Mouse (Mus musculus): ENCODE measurements at regions not wholly inside any gene's neighbourhood (a gene's known extent, or its start where the extent isn't known, plus 50 kb on each side); places are given as distances from the start of the nearest gene placed in this dataset. TPM values are rescaled to one million over a fixed set of nuclear protein-coding genes. Genes with fewer than 3 reads are reported as not detected.
A peak's percentile ranks its signal among the peaks of the same experiment; 100 is the strongest.
"Not testable (repeated sequence)": the region's sequence is repeated elsewhere in the genome, so short reads cannot be mapped to it uniquely, and the experiment has no call there.

- H3K27me3 ChIP-seq; ATAC-seq (replicated peaks); H3K9me3 ChIP-seq; H3K4me1 ChIP-seq; H3K4me3 ChIP-seq; H3K9ac ChIP-seq (replicated peaks); H3K27ac ChIP-seq (replicated peaks); H3K4me2 ChIP-seq (replicated peaks); H3K36me3 ChIP-seq: not testable (repeated sequence)
- 92% methylated on average over 3 of the region's 3 CpGs for WGBS
Measured at GRCm38 (mm10) chr13:61805300-61805699, 235.4 kb upstream of the Cts3 start.

- not testable (repeated sequence) for H3K27me3 ChIP-seq, H3K9me3 ChIP-seq, H3K4me1 ChIP-seq, H3K36me3 ChIP-seq
- Histone ChIP-seq H3K4me3 (peak overlapping the region; percentile 55), H3K27ac (replicated peaks) (0 out of 2 replicates have a peak overlapping the region, but pooled peaks have one; percentile 11), H3K9ac (replicated peaks) (peak overlapping the region; percentile 58), H3K4me2 (replicated peaks) (peak overlapping the region; percentile 55)
- ATAC-seq (replicated peaks), result 0 out of 2 replicates have a peak, but pooled peaks have one; percentile 53
- WGBS, result 2% methylated on average over 19 of the region's 19 CpGs
Measured at GRCm38 (mm10) chr13:61804168-61804874, 234.4 kb upstream of the Cts3 start.

- not testable (repeated sequence) for H3K9me3 ChIP-seq; H3K4me1 ChIP-seq; H3K36me3 ChIP-seq; H3K27ac ChIP-seq (replicated peaks); ATAC-seq (replicated peaks); H3K27me3 ChIP-seq
- 38% methylated on average over 5 of the region's 5 CpGs for WGBS
- Histone ChIP-seq H3K9ac (replicated peaks) (peak overlapping the region; percentile 58; the same call in 1 of the 2 replicates), H3K4me3 (peak overlapping the region; percentile 55), H3K4me2 (replicated peaks) (peak overlapping the region; percentile 55)
Measured at GRCm38 (mm10) chr13:61803763-61804162, 233.8 kb upstream of the Cts3 start.

- not testable (repeated sequence) for H3K9me3 ChIP-seq; H3K27me3 ChIP-seq; H3K4me3 ChIP-seq; H3K4me2 ChIP-seq (replicated peaks); ATAC-seq (replicated peaks); H3K9ac ChIP-seq (replicated peaks); H3K27ac ChIP-seq (replicated peaks); H3K4me1 ChIP-seq; H3K36me3 ChIP-seq
- 95% methylated on average over 1 of the region's 1 CpGs for WGBS
Measured at GRCm38 (mm10) chr13:61763457-61763856, 193.5 kb upstream of the Cts3 start.

Small RNA genes lying in the stretch of these regions (microRNA-seq; reads per million reads assigned to microRNA genes)
- not detected for gene Gm23739
